Mouse (Mus musculus): ENCODE data around the gene Scfd2.

Gene Scfd2

GRCm38 (mm10) chr5:74365984-74366709 lies 165.4 kb downstream of the Scfd2 start:
- DNase-seq (ENCODE audit: low read depth, low spot score): no peak

- DNase-seq (ENCODE audit: low read depth, low spot score): no peak
Measured at GRCm38 (mm10) chr5:74365408-74365807, 166.2 kb downstream of the Scfd2 start.

GRCm38 (mm10) chr5:74363296-74363695 lies 168.3 kb downstream of the Scfd2 start:
- DNase-seq (ENCODE audit: low read depth, low spot score): no peak

GRCm38 (mm10) chr5:74361531-74361930 lies 170.0 kb downstream of the Scfd2 start:
- no peak for DNase-seq (ENCODE audit: low read depth, low spot score)

GRCm38 (mm10) chr5:74358033-74358432 lies 173.5 kb downstream of the Scfd2 start:
- no peak for DNase-seq (ENCODE audit: low read depth, low spot score)

- DNase-seq (ENCODE audit: low read depth, low spot score): no peak
Measured at GRCm38 (mm10) chr5:74355416-74356177, 176.0 kb downstream of the Scfd2 start.

GRCm38 (mm10) chr5:74350909-74351308 lies 180.7 kb downstream of the Scfd2 start:
- DNase-seq (ENCODE audit: low read depth, low spot score): no peak

- DNase-seq (ENCODE audit: low read depth, low spot score): peak; percentile 45
Measured at GRCm38 (mm10) chr5:74348079-74348870, 183.3 kb downstream of the Scfd2 start.

GRCm38 (mm10) chr5:74343045-74343444 lies 188.5 kb downstream of the Scfd2 start:
- no peak for DNase-seq (ENCODE audit: low read depth, low spot score)

- DNase-seq (ENCODE audit: low read depth, low spot score): no peak
Measured at GRCm38 (mm10) chr5:74342557-74342956, 189.0 kb downstream of the Scfd2 start.

GRCm38 (mm10) chr5:74337491-74337890 lies 194.1 kb downstream of the Scfd2 start:
- no peak for DNase-seq (ENCODE audit: low read depth, low spot score)

GRCm38 (mm10) chr5:74336780-74337179 lies 194.8 kb downstream of the Scfd2 start:
- DNase-seq (ENCODE audit: low read depth, low spot score): no peak

- DNase-seq (ENCODE audit: low read depth, low spot score): no peak
Measured at GRCm38 (mm10) chr5:74333258-74333657, 198.3 kb downstream of the Scfd2 start.

GRCm38 (mm10) chr5:74326228-74326627 lies 205.3 kb downstream of the Scfd2 start:
- DNase-seq (ENCODE audit: low read depth, low spot score): no peak

- DNase-seq (ENCODE audit: low read depth, low spot score): no peak
Measured at GRCm38 (mm10) chr5:74321010-74321746, 210.4 kb downstream of the Scfd2 start.

- no peak for DNase-seq (ENCODE audit: low read depth, low spot score)
Measured at GRCm38 (mm10) chr5:74319551-74319950, 212.0 kb downstream of the Scfd2 start.

- DNase-seq (ENCODE audit: low read depth, low spot score): no peak
Measured at GRCm38 (mm10) chr5:74317174-74317573, 214.4 kb downstream of the Scfd2 start.

- no peak for DNase-seq (ENCODE audit: low read depth, low spot score)
Measured at GRCm38 (mm10) chr5:74316333-74316945, 215.1 kb downstream of the Scfd2 start.

GRCm38 (mm10) chr5:74315471-74316245 lies 215.9 kb downstream of the Scfd2 start:
- DNase-seq (ENCODE audit: low read depth, low spot score): no peak

- no peak for DNase-seq (ENCODE audit: low read depth, low spot score)
Measured at GRCm38 (mm10) chr5:74314501-74314900, 217.1 kb downstream of the Scfd2 start.
